Mouse (Mus musculus) C2C12 (cell line): ENCODE data around the gene Fndc9.

ENCODE experiments used
- CEBPB ChIP-seq: IDR thresholded peaks from one replicate; pipeline ENCODE4 v1.6.1; 2011; ENCODE audit warnings: low read depth, mild to moderate bottlenecking, control low read depth, moderate library complexity
- CTCF ChIP-seq: IDR thresholded peaks from one replicate; pipeline ENCODE4 v1.5.1; 2011; ENCODE audit not compliant: control insufficient read depth, insufficient read depth, insufficient read length
- MAX ChIP-seq: IDR thresholded peaks from one replicate; pipeline ENCODE4 v1.6.1; 2011; ENCODE audit warnings: mild to moderate bottlenecking, control low read depth
- MYOD1 ChIP-seq: IDR thresholded peaks from one replicate; pipeline ENCODE4 v1.6.1; 2011; ENCODE audit warnings: low read depth; ENCODE audit not compliant: control insufficient read depth, insufficient read length
- MYOG ChIP-seq: IDR thresholded peaks from one replicate; pipeline ENCODE4 v1.6.1; 2011; ENCODE audit not compliant: control insufficient read depth, insufficient read length; ENCODE audit errors: extremely low read depth
- USF1 ChIP-seq: IDR thresholded peaks from one replicate; pipeline ENCODE4 v1.6.1; 2011; ENCODE audit warnings: low read depth, mild to moderate bottlenecking, control low read depth, moderate library complexity

- TF ChIP-seq MYOD1 = no peak
- no peak for TF ChIP-seq MYOG
- no peak for TF ChIP-seq MAX
- no peak for TF ChIP-seq CTCF
- TF ChIP-seq USF1 = no peak
- no peak for TF ChIP-seq CEBPB
These were observed 29.3 kb downstream of the Fndc9 start for GRCm38 (mm10) chr11:46264584-46264983.
